Comparison of ENCODE assay signal across 21 mouse cellular contexts in genomic region chr14:28328512-28328911, GRCm38 (mm10).
DNase-seq lines count a peak whose midpoint lies in the region; ATAC-seq and TF ChIP-seq lines count a peak whose summit lies in the region.
"Had no signal": no experiment of that assay in that cellular context is flagged by ENCODE, and none has a peak within 500 bp of the region (broad histone marks: within the 10 kb centered on the region; RNA-seq: fewer than 3 reads in every experiment).

No protein-coding gene starts in this region.

- H3K79me2 ChIP-seq in myocyte (ENCODE audit: control insufficient read depth, insufficient read depth) = no peaks in the 10 kb centered on the region

- H3K27ac ChIP-seq in forebrain, embryonic 10.5 days = no peak overlapping the region
- no peak overlapping the region for H3K27ac ChIP-seq in forebrain, embryonic 14.5 days (ENCODE audit: low read depth, low read length)
- H3K27ac ChIP-seq in lung, postnatal 0 days (ENCODE audit: low read length) = no peak overlapping the region
- H3K27ac ChIP-seq: embryonic facial prominence, embryonic 15.5 days; heart, adult 2 months; heart, embryonic 15.5 days; hindbrain, embryonic 10.5 days; hindbrain, embryonic 14.5 days; intestine, embryonic 15.5 days had no signal

- no peak for TF ChIP-seq POLR2A in lung, adult 2 months (IDR thresholded peaks at IDR 0.05; ENCODE audit: borderline replicate concordance, extremely low read depth, low read depth, low read length)
- TF ChIP-seq POLR2A in myocyte (IDR thresholded peaks at IDR 0.05; ENCODE audit: insufficient read length, low read depth) = no peak

- peak; percentile 18 for DNase-seq in forebrain, embryonic 10.5 days (ENCODE audit: extremely low spot score, low spot score)
- DNase-seq in forebrain, embryonic 14.5 days (ENCODE audit: low spot score) = no peak
- DNase-seq in lung, postnatal 0 days (ENCODE audit: low spot score) = peak; percentile 33
- no peak for DNase-seq in lung, adult 2 months
- DNase-seq in embryo, embryonic 10.5 days (ENCODE audit: low spot score) = peak; percentile 11
- DNase-seq in right cerebral cortex, postnatal 25 days = no peak
- DNase-seq: adrenal gland, postnatal 10 days; cerebellum, adult 11-12 months; cerebellum, adult 9-10 months; cerebellum, postnatal 36 days; gastrocnemius, postnatal 10 days; heart, adult 2 months had no signal

- peaks cover 37% of the 10 kb centered on the region for H3K4me1 ChIP-seq in forebrain, embryonic 10.5 days
- H3K4me1 ChIP-seq in forebrain, embryonic 14.5 days (ENCODE audit: control insufficient read depth, insufficient read depth, low read length) = no peaks in the 10 kb centered on the region
- H3K4me1 ChIP-seq in lung, postnatal 0 days (ENCODE audit: insufficient read depth, low read depth, low read length) = no peaks in the 10 kb centered on the region; the same call in 1 of the 2 replicates
- H3K4me1 ChIP-seq in lung, adult 2 months (ENCODE audit: control insufficient read depth, insufficient read depth, low read length) = no peaks in the 10 kb centered on the region
- H3K4me1 ChIP-seq: heart, embryonic 15.5 days; intestine, embryonic 15.5 days had no signal

- no peak for TF ChIP-seq EP300 in lung, postnatal 0 days (IDR thresholded peaks at IDR 0.05)

- no peak overlapping the region for H3K4me3 ChIP-seq in forebrain, embryonic 10.5 days
- no peak overlapping the region for H3K4me3 ChIP-seq in forebrain, embryonic 14.5 days (ENCODE audit: low read depth, low read length)
- H3K4me3 ChIP-seq in lung, postnatal 0 days (ENCODE audit: low read depth, low read length) = no peak overlapping the region
- H3K4me3 ChIP-seq in lung, adult 2 months (replicated peaks; ENCODE audit: extremely low read depth, low read depth, low read length) = no peak overlapping the region
- H3K4me3 ChIP-seq in myocyte = no peak overlapping the region
- H3K4me3 ChIP-seq: embryonic facial prominence, embryonic 15.5 days; erythroblast, embryonic 14.5 days; heart, adult 2 months; heart, embryonic 15.5 days; hindbrain, embryonic 10.5 days; intestine, embryonic 15.5 days had no signal

- no peak for ATAC-seq in forebrain, embryonic 14.5 days
- no peak for ATAC-seq in lung, postnatal 0 days
- ATAC-seq: forebrain, embryonic 16.5 days; intestine, embryonic 15.5 days had no signal

- no peak overlapping the region for H3K4me2 ChIP-seq in forebrain, embryonic 14.5 days (ENCODE audit: low read length)
- H3K4me2 ChIP-seq in lung, postnatal 0 days (replicated peaks; ENCODE audit: low read depth, low read length) = no peak overlapping the region
- H3K4me2 ChIP-seq in myocyte (ENCODE audit: low read depth) = no peak overlapping the region
- H3K4me2 ChIP-seq: embryonic facial prominence, embryonic 15.5 days; heart, embryonic 11.5 days; heart, embryonic 15.5 days; hindbrain, embryonic 14.5 days; intestine, embryonic 15.5 days had no signal

- 36% methylated on average over 8 of the region's 8 CpGs for WGBS in forebrain, embryonic 10.5 days
- 33% methylated on average over 8 of the region's 8 CpGs for WGBS in forebrain, embryonic 14.5 days
- WGBS in lung, postnatal 0 days = 49% methylated on average over 8 of the region's 8 CpGs
- WGBS in lung, adult 2 months = 44% methylated on average over 8 of the region's 8 CpGs

- peaks cover 53% of the 10 kb centered on the region for H3K27me3 ChIP-seq in forebrain, embryonic 10.5 days (ENCODE audit: poor library complexity, severe bottlenecking)
- no peaks in the 10 kb centered on the region for H3K27me3 ChIP-seq in forebrain, embryonic 14.5 days (replicated peaks; ENCODE audit: control insufficient read depth, insufficient read depth, low read length)
- H3K27me3 ChIP-seq in lung, postnatal 0 days (replicated peaks; ENCODE audit: insufficient read depth, low read length) = no peaks in the 10 kb centered on the region
- no peaks in the 10 kb centered on the region for H3K27me3 ChIP-seq in myocyte (ENCODE audit: control insufficient read depth, insufficient read depth, insufficient read length)
- H3K27me3 ChIP-seq: embryonic facial prominence, embryonic 15.5 days; heart, embryonic 15.5 days; intestine, embryonic 15.5 days had no signal

- no peak overlapping the region for H3ac ChIP-seq in myocyte (ENCODE audit: control insufficient read depth, insufficient read length)

- TF ChIP-seq CTCF in lung, postnatal 0 days (IDR thresholded peaks at IDR 0.05) = no peak
- no peak for TF ChIP-seq CTCF in lung, adult 2 months (IDR thresholded peaks at IDR 0.05; ENCODE audit: insufficient read depth, low read length)

- no peaks in the 10 kb centered on the region for H3K36me3 ChIP-seq in forebrain, embryonic 10.5 days (replicated peaks)
- H3K36me3 ChIP-seq in forebrain, embryonic 14.5 days (ENCODE audit: control insufficient read depth, insufficient read depth, low read length) = no peaks in the 10 kb centered on the region
- no peaks in the 10 kb centered on the region for H3K36me3 ChIP-seq in lung, postnatal 0 days (ENCODE audit: insufficient read depth, low read length)
- H3K36me3 ChIP-seq in myocyte (ENCODE audit: control insufficient read depth, insufficient read depth) = no peaks in the 10 kb centered on the region
- H3K36me3 ChIP-seq: embryonic facial prominence, embryonic 15.5 days; heart, embryonic 15.5 days; hindbrain, embryonic 10.5 days; intestine, embryonic 15.5 days had no signal

- no peaks in the 10 kb centered on the region for H3K9me3 ChIP-seq in forebrain, embryonic 10.5 days
- H3K9me3 ChIP-seq in forebrain, embryonic 14.5 days (replicated peaks; ENCODE audit: control insufficient read depth, low read length) = no peaks in the 10 kb centered on the region
- H3K9me3 ChIP-seq in lung, postnatal 0 days (ENCODE audit: low read length) = no peaks in the 10 kb centered on the region
- H3K9me3 ChIP-seq: embryonic facial prominence, embryonic 15.5 days; heart, embryonic 15.5 days; hindbrain, embryonic 10.5 days; intestine, embryonic 15.5 days had no signal

- no peak overlapping the region for H3K9ac ChIP-seq in forebrain, embryonic 14.5 days (ENCODE audit: low read length)
- no peak overlapping the region for H3K9ac ChIP-seq in lung, postnatal 0 days (replicated peaks; ENCODE audit: low read depth)
- H3K9ac ChIP-seq: embryonic facial prominence, embryonic 15.5 days; heart, embryonic 15.5 days; hindbrain, embryonic 14.5 days; intestine, embryonic 15.5 days had no signal

TF ChIP-seq in myocyte, 11 proteins besides CTCF, POLR2A, EP300 and RAD21:
- TF ChIP-seq MYOG (IDR thresholded peaks at IDR 0.05; ENCODE audit: control insufficient read depth in 1 of 3, insufficient read depth in 1 of 3, insufficient read length in 2 of 3, low read depth in 2 of 3) (no peak), SRF (IDR thresholded peaks at IDR 0.05; ENCODE audit: control insufficient read depth, insufficient read length, low read depth) (no peak), E2F4 (IDR thresholded peaks at IDR 0.05; ENCODE audit: insufficient read depth) (no peak), CEBPB (IDR thresholded peaks at IDR 0.05; ENCODE audit: insufficient read depth, poor library complexity, severe bottlenecking) (0 out of 2 replicates have a peak, but pooled peaks have one; percentile 6)

Comparison
In these comparisons a context has a peak if more than half of its experiments do, and no peak if none do; other contexts are left out.
1. DNase-seq: peak in forebrain, embryonic 10.5 days (single experiment), lung, postnatal 0 days (single experiment) and embryo, embryonic 10.5 days (single experiment); none in forebrain, embryonic 14.5 days (single experiment), lung, adult 2 months (single experiment) and right cerebral cortex, postnatal 25 days (single experiment).